Mouse (Mus musculus) kidney, postnatal 25 days (tissue): ENCODE measurements around the gene Slc9a2.
"Not testable (repeated sequence)": the region's sequence is repeated elsewhere in the genome, so short reads cannot be mapped to it uniquely, and the experiment has no call there.

Source experiments
- DNase-seq, 2 experiments: peaks; one replicate each; pipeline ENCODE4 v3.0.0; 2021; ENCODE audit warnings: mixed read lengths in 2 of 2

Gene Slc9a2

DNA sequence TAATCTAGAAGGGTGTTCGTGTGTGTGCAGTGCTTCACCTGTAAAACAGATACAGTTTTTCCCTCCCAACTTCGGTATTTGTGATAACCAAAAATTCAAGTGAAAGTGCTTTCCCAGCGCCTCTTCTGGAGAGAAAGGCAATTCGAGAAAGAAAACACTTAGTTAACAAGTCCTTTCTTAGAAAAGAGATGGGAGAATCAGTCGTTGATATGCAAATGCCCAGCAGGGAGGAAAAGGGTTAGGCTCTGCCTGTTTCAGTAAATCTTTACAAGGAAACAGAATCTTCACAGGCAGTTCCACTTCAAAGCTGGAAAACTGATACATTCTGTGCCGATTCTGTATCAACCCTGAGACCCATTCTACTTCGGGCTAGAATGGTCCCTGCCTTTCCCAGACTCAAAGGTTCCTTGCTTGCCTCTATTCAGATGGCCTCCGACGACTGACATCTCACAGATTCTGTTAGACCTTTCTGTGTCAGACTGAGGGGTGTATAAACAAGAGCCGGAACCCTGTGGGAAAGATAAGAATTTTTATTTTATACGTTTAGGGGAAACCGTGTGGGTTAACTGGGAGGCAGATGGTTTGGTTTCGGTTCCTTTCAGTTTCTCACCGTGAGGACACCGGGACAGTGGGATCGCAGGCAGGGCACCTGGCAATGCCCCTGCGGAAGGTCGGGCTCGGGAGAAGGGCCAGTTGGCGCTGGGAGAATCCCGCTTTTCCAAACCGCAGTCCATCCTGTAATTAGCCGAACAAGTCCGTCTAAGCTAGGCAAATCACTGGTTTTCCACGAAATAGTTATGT is at the start of gene Slc9a2:
Gene Slc9a2, plus strand, starts transcription at position 508 of the 801 bp plus-strand sequence.
- peak; percentile 9 to 51 for DNase-seq

DNA sequence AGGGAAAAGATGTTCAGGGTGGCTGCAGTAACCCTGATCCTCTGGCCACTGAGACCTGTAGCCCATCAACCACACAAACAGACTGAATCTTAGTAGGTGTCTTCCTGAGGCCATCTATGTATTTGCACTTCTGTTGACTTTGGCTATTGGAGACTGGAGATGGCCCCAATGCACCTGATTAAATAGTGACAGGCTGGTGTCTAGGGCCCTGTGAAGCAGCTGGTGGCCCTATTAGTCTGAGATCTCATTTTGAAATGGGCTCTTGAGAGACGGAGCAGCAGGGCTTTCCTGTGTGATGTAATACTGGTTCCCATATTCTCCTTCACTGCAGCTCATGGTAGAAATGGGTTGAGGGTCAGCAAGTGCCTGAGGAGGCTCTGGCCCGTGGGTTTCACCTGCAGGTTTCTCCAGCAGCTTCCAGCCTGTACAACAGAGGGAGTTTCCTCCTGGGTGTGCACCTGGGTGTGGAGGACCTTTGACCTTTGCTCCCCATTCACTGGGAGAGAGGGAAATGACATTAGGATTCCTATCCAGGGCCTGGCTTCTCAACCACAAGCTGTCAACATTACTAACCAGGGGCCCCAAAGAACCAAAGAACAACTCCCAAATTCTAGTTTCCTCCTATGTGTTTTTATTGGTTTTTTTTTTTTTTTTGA is 47.8 kb upstream of the Slc9a2 start:
- peak; percentile 18 to 47 for DNase-seq

GRCm38 (mm10) chr1:40634608-40635007 is 45.8 kb upstream of the Slc9a2 start:
- no peak for DNase-seq

DNA sequence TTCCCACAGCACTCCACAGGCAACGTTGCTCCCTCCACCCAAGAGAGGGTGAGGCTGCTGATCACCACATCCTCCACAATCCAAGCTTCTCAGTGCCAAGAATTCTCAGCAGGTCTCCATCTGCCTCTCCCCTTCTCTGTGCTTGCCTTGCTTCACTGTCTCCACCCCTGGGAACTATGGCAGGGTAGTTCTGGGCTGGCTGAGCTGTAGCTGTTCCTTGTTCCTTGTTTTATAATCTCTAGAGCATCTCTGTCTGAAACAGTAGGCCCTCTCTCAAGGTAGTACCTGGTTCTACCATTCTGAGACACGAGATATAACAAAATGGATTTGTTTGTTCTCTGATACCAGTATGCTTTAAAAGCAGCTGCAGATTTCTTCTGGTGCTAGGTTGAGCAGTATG is 32.1 kb upstream of the Slc9a2 start:
- DNase-seq = no peak

GRCm38 (mm10) chr1:40650803-40651497 is 29.4 kb upstream of the Slc9a2 start:
- DNase-seq = peak; percentile 54 to 68

DNA sequence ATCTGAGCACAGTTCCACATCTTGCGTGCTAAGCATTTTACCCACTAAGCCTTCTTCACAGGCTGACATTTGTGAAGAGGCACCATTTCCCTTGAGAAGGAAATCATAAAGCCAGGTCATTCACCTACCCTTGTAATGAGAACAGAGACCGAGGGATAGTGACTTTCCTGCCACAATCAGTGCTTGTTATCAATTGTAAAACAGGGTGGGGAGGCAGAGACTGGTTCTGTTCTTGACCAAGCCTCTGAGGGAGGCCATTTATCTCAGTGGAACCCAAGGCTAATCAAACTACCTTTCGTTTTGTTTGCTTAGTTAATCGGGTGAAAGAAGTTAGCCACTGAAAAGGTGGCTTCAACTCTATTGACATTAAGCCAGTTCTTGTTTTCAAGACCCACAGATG is 23.3 kb upstream of the Slc9a2 start:
- no peak for DNase-seq

DNA sequence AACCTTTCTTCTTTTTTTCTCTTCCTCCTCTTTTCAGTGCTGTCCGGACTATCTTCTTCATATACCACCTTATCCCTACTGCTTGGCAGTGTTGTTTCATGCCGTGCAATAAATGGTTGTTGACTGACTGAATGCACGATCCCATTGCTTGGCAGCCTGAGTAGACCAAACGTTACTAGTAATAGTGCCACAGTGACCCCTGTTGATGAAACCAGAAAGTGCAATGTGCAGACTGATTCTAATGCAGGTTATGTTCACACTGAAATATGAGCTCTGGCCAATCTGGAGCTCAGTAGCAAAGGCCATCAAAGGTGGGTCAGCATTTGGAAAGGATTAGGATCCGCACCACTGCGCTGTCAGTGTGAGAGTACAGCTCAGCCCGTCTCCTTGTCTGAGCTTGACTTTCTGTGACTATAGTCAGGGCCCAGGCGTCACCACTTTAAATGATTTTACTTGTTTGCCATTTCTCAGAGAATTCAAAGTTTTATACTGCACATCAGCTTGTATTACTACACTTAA is 22.3 kb upstream of the Slc9a2 start:
- DNase-seq = peak; percentile 73 to 90

- no peak for DNase-seq
Observed at GRCm38 (mm10) chr1:40659017-40659416, 21.4 kb upstream of the Slc9a2 start.

- no peak for DNase-seq
Observed at GRCm38 (mm10) chr1:40659496-40659895, 20.9 kb upstream of the Slc9a2 start.

DNA sequence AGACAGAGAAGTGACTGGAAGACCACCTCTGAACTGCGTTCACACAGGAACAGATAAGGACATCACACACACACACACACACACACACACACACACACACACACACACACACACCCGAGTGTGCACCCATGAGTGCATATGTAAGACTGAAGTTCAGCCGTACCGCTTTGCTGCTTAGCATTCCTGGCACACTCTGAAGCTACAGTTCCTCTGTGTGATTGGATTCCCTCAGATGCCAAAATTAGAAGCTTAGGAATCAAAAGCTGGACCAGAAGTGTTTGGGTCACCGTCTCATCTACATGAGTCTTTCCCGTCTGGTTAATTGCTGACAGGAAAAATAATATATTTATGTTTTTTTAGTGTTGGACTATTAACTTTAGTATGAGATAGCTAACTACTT is 19.5 kb upstream of the Slc9a2 start:
- DNase-seq = no peak

- no peak for DNase-seq
Observed at GRCm38 (mm10) chr1:40665401-40666370, 14.7 kb upstream of the Slc9a2 start.

DNA sequence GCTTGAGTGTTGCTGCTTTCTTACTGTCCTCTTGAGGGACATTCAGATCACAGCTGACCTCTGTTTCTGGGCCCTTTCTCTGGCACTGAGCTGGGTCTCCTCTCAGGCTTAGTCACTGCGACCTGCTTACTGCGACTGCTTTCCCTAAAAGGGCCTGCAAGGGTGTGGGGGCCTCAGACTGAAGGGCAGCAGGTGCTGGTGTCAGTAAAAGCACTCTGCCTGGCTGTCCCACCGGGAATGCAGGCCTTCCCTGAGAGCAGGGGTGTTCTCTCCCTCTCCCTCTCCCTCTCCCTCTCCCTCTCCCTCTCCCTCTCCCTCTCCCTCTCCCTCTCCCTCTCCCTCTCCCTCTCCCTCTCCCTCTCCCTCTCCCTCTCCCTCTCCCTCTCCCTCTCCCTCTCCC is 12.9 kb upstream of the Slc9a2 start:
- DNase-seq = not testable (repeated sequence)

DNA sequence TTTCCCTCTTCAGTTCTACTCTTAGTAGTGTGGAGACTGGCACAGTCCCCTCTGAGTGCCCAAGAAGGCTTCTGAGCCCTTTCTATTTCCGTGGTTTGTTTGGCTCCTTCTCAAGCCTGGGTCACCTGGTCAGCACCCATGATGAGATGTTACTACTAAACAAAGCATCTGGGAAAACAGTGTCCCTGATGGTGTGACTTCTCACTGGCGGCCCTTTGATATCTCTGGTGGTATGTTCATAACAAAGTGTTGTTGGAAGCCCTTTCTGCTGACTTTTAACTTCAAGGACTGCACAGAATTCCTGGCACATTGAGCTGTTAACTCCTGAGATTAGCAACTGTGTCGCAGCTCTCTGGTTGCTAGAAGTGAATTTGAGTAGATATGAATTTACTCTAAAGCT is 10.3 kb upstream of the Slc9a2 start:
- no peak for DNase-seq

DNA sequence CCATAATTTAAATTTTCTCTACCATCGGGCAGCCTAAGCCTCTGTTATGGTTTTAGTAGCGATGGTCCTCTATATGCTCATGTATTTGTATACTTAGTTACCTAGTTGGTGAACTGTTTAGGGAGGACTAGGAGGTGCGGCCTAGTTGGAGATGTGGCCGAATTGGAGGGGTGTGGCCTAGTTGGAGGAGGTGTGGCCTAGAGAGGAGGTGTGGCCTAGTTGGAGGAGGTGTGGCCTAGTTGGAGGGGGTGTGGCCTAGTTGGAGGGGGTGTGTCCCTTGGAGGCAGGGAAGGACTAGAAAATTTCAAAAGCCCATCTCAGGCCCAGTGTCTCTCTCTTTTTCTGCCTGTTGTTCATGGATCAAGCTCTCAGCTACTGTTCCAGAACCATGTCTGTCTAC is 8.9 kb upstream of the Slc9a2 start:
- no peak for DNase-seq

DNA sequence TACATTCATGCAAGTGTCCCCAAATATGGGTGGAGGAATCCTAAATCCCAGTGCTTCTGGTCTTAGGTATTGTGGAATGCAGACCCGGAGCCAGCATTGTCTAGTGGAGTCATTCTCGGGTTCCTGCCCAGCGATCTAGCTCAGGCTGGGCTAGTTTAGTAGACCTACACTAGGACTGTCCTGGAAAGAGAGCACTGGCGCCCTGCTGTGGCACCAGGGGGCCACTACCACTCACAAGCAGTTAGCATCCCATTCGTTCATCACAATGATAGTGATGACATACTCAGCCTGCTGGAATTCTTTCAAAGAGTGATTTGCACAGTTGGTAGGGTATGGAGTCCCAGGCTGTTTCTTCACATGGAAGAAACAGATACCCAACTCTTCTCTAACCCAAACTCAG is 3.1 kb upstream of the Slc9a2 start:
- DNase-seq = peak; percentile 34 to 55

DNA sequence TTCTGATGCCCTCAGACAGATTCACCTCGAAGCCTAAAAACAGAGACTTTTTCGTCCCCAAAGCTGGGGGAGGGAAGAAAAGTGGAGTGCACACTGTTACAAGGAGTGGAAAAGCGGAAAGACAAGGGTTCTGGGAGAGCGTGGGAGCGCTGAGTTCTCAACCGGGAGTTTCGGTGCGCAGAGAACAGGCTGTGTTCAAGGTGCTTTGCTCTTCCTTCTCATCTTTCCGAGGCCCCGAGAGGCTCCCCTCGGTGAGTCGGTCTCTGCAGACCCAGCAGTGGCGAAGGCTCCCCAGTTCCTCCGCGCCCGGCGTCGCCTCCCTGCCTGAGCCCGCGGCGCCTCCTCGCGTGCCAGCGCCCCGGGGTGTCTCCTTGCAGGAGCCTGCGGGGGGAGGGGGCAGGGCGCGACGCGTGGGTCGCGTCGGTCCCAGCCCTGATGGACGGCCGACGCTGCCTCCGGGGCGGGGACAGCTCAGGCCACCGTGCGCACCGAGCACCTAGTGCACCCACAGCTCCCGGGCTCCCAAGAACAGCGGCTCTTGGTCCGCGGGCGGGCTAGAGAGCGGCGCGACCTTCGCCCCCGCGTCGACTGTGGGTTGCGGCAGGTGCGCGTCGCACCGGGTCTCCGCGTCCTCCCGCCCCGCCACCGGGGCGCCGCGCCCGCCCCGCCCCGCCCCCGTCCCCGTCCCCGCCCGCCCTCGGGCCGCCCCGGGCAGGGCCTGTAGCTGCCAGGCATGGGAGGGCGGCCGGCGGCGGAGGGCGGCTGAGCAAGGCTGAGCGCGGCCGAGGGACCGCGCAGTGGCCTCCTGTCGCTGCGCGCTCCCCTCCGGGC is 709 bp downstream of the Slc9a2 start:
- peak; percentile 62 to 88 for DNase-seq

DNA sequence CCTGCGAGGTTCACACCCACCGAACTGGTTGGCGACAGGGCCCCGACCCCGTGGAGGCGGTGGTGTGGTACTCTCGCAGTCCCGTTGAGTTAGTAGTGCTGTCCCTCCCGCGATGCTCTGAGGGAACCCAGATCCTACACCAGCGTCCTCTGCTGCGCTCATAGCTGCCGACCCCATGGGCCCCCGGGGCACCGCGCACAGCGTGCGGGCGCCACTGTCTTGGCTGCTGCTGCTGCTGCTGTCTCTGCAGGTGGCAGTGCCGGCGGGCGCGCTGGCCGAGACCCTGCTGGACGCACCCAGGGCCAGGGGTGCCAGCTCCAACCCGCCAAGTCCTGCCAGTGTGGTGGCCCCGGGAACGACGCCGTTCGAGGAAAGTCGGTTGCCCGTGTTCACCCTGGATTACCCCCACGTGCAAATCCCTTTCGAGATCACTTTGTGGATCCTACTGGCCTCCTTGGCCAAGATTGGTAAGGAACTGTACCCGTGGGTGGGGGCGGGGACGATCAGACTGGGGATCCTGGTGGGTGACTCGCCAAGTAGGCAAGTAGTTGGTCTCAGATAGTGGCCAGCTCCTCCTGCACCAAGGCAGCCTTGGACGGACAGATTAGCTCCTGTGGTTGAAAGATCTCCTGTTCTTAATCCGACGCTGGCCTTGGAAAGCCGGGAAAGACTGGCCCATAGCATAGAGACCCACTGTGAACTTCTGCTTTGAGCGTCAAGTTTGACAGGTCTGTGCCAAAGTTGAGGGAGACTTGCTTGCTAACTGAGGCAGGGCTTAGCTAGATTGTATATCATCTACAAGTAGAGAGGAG is 1.5 kb downstream of the Slc9a2 start:
- DNase-seq = peak; percentile 23 to 64

- DNase-seq = no peak
Observed at GRCm38 (mm10) chr1:40694296-40694695, 13.9 kb downstream of the Slc9a2 start.

GRCm38 (mm10) chr1:40696436-40696835 is 16.1 kb downstream of the Slc9a2 start:
- DNase-seq = no peak

- DNase-seq = no peak
Observed at GRCm38 (mm10) chr1:40705099-40705498, 24.7 kb downstream of the Slc9a2 start.
